Mouse (Mus musculus) C2C12 (cell line): ENCODE data around the gene Lifr.

ENCODE experiments used
- CEBPB ChIP-seq: IDR thresholded peaks from one replicate; pipeline ENCODE4 v1.6.1; 2011; ENCODE audit warnings: low read depth, mild to moderate bottlenecking, control low read depth, moderate library complexity
- CTCF ChIP-seq: IDR thresholded peaks from one replicate; pipeline ENCODE4 v1.5.1; 2011; ENCODE audit not compliant: control insufficient read depth, insufficient read depth, insufficient read length
- FOSL1 ChIP-seq: IDR thresholded peaks from one replicate; pipeline ENCODE4 v1.8.0; 2011; ENCODE audit warnings: mild to moderate bottlenecking, low read length; ENCODE audit not compliant: poor library complexity, insufficient read depth, severe bottlenecking
- MAX ChIP-seq: IDR thresholded peaks from one replicate; pipeline ENCODE4 v1.6.1; 2011; ENCODE audit warnings: mild to moderate bottlenecking, control low read depth
- MYOD1 ChIP-seq: IDR thresholded peaks from one replicate; pipeline ENCODE4 v1.6.1; 2011; ENCODE audit warnings: low read depth; ENCODE audit not compliant: control insufficient read depth, insufficient read length
- MYOG ChIP-seq: IDR thresholded peaks from one replicate; pipeline ENCODE4 v1.6.1; 2011; ENCODE audit not compliant: control insufficient read depth, insufficient read length; ENCODE audit errors: extremely low read depth
- USF1 ChIP-seq: IDR thresholded peaks from one replicate; pipeline ENCODE4 v1.6.1; 2011; ENCODE audit warnings: low read depth, mild to moderate bottlenecking, control low read depth, moderate library complexity

GRCm38 (mm10) chr15:7154010-7154736, 63.8 kb downstream of the Lifr start:
- no peak for TF ChIP-seq CTCF
- no peak for TF ChIP-seq MYOD1
- no peak for TF ChIP-seq MYOG
- TF ChIP-seq USF1 = no peak
- no peak for TF ChIP-seq MAX
- TF ChIP-seq CEBPB = no peak
- TF ChIP-seq FOSL1 = no peak
